Mouse (Mus musculus) effector memory CD4-positive, alpha-beta T cell, adult 7 months (primary cell): ENCODE measurements around the gene Asb4. TPM values are rescaled to one million over a fixed set of nuclear protein-coding genes. Genes with fewer than 3 reads are reported as not detected.

Experiments used
- polyA plus RNA-seq: library from polyadenylated mRNA; unstranded; fragments of 100-300 nt; shearing (Covaris generic); gene quantifications from one replicate; pipeline ENCODE4 v1.2.1, GENCODE M21; 2017

Asb4 gene
- polyA plus RNA-seq, result 0.73 TPM

DNA sequence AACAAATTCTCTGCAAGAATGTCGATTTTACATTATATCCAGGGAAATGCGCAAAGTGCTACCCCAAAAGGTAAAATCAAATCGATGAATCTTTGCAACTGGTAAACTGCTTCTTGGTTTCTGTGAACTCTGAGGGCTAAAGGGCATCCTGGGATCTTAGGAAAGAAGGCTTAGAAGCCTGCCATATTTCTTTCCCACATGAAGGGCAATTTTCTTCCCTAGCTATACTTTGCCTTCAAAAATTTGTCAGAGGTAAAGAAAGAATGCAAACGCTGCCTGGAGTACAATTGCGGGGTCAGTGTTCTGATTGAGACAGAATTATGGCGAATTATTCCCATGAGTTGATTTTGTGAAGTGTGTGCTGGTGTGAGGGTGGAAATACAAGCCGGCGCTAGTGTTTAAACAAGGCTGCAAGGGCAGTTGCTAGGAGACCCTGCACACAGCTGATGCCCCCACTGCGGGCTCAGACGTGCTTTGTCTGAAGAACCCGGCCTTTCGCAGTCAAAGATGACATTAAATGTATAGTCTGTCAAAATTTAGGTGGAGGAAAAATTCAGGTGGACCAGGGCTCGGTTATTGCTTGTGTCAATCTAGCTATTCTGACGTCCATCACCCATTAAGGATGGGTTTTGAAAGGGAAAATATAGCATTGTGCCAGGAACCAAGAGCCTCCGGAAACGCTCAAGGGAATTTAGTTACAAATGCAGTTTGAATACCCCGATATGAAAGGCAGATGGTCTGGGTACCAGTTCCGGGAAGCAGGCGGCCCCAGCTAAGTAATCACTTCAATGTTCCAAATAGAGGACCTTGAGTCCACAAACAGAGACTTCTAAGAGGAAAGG is at the start of gene Asb4:
TSS of gene Asb4 (plus strand) at position 51 of the 842 bp plus-strand sequence.

Other genes starting within 250 kb of the Asb4 start
- gene Pon1, start 189.4 kb upstream of the Asb4 start, polyA plus RNA-seq, result not detected
- 2.7 TPM for gene Pon3, start 127.1 kb upstream of the Asb4 start, polyA plus RNA-seq
- 74.8 TPM for gene Pon2, start 84.9 kb upstream of the Asb4 start, polyA plus RNA-seq
- gene Pdk4, start 112.9 kb downstream of the Asb4 start, polyA plus RNA-seq, result 0.11 TPM